Mouse (Mus musculus) olfactory bulb, adult 2 months (tissue): ENCODE results near the gene Ptgdr.

Experiments used
- CTCF ChIP-seq: fragments of 200-500 bp; IDR thresholded peaks from 2 replicates; pipeline ENCODE4 v1.5.1; 2012; ENCODE audit warnings: low read depth, mild to moderate bottlenecking, low read length, moderate library complexity; ENCODE audit not compliant: insufficient read depth
- POLR2A ChIP-seq: fragments of 200-500 bp; IDR thresholded peaks from 2 replicates; pipeline ENCODE4 v1.6.1; 2012; ENCODE audit warnings: mild to moderate bottlenecking, low read depth, low read length, moderate library complexity; ENCODE audit not compliant: insufficient read depth

- no peak for TF ChIP-seq POLR2A
- no peak for TF ChIP-seq CTCF
Measured at GRCm38 (mm10) chr14:44904199-44904598, 45.0 kb upstream of the Ptgdr start.
